Mouse (Mus musculus) embryonic facial prominence, embryonic 12.5 days (tissue): Measurements from ENCODE around the gene Mbnl2. TPM values are rescaled to one million over a fixed set of nuclear protein-coding genes. Genes with fewer than 3 reads are reported as not detected.

Experiments used
- ATAC-seq: fragments of 200-750 bp; cut with Nextera tagmentation; 2 replicates; pipeline ENCODE4 v1.8.0; 2017; ENCODE audit not compliant: insufficient number of reproducible peaks, insufficient read depth, low FRiP score, low TSS enrichment
- H3K27ac ChIP-seq: fragments of 300-500 bp; sonication (generic); 2 replicates; pipeline ENCODE4 v1.5.1; 2016; ENCODE audit warnings: mild to moderate bottlenecking
- H3K27me3 ChIP-seq: fragments of 300-500 bp; sonication (generic); 2 replicates; pipeline ENCODE4 v1.6.1; 2016; ENCODE audit warnings: mild to moderate bottlenecking, moderate library complexity
- H3K36me3 ChIP-seq: fragments of 300-500 bp; sonication (generic); 2 replicates; pipeline ENCODE4 v1.6.1; 2016; ENCODE audit warnings: mild to moderate bottlenecking
- H3K4me1 ChIP-seq: fragments of 300-500 bp; sonication (generic); 2 replicates; pipeline ENCODE4 v1.6.1; 2016
- H3K4me2 ChIP-seq: fragments of 300-500 bp; sonication (generic); replicated peaks from 2 replicates; pipeline ENCODE4 v1.6.1; 2016; ENCODE audit warnings: mild to moderate bottlenecking, moderate library complexity
- H3K4me3 ChIP-seq: fragments of 300-500 bp; sonication (generic); 2 replicates; pipeline ENCODE4 v1.5.1; 2016; ENCODE audit warnings: mild to moderate bottlenecking
- H3K9ac ChIP-seq: fragments of 300-500 bp; sonication (generic); 2 replicates; pipeline ENCODE4 v1.6.1; 2016; ENCODE audit warnings: mild to moderate bottlenecking, moderate library complexity
- H3K9me3 ChIP-seq: fragments of 300-500 bp; sonication (generic); 2 replicates; pipeline ENCODE4 v1.6.1; 2016; ENCODE audit warnings: mild to moderate bottlenecking, moderate library complexity
- WGBS: fragments of 180-500 bp; shearing (Covaris S2); methylation state at CpG from one replicate; pipeline ENCODE4 v1.1.7; 2016; 5-methylcytosine and 5-hydroxymethylcytosine counted together
- polyA plus RNA-seq: library from polyadenylated mRNA; unstranded; fragments of >200 nt; fragmentation: Nextera tagmentation; extraction: Ambion mirVana; gene quantifications from 2 replicates; pipeline ENCODE4 v1.2.1, GENCODE M21; 2016

Gene Mbnl2
- polyA plus RNA-seq, 1 experiment from 2014 or later = 93.2 TPM

DNA sequence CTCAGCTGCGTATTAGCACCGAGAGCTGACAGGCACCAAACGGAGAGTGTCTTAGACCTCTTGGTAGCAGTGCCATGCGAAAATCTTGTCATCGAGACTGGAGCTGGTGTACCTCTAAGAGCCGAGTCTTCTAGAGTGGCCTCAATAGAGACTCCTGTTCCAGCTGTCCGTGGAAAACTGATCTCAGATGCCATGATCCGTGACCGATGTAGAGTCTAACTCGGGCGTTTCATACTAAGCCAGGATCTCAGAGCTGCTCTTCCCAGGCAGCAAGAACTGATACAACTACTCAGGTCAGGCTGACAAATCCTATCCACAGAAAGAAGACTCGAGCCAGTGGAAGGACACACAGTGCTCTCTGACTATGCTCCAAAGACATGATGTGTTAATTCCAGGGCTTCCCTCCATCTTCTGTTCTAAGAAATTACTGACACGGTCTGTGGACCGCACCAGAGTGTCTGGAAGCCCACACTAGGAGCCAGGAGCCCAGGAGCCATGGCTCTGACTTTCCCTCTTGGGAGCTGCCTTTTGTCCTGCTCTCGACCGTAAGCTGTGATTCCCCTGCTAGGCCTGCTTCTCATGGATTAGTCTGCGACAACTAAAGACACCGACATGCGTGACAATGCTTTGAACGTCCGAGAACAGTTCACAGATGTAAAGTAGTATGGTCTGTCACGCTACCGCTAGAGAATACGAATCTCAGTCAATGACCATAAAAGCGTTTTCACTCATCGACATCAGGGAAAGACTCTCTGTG, 106.1 kb downstream of the Mbnl2 start:
- Histone ChIP-seq H3K9ac (no peak overlapping the region), H3K4me3 (no peak overlapping the region), H3K27ac (no peak overlapping the region), H3K36me3 (peaks cover 10% of the 10 kb centered on the region; the same call in 1 of the 2 replicates), H3K27me3 (no peaks in the 10 kb centered on the region), H3K9me3 (no peaks in the 10 kb centered on the region), H3K4me2 (no peak overlapping the region), H3K4me1 (peaks cover 26% of the 10 kb centered on the region)
- no peak for ATAC-seq
- WGBS = 84% methylated on average over 26 of the region's 26 CpGs

DNA sequence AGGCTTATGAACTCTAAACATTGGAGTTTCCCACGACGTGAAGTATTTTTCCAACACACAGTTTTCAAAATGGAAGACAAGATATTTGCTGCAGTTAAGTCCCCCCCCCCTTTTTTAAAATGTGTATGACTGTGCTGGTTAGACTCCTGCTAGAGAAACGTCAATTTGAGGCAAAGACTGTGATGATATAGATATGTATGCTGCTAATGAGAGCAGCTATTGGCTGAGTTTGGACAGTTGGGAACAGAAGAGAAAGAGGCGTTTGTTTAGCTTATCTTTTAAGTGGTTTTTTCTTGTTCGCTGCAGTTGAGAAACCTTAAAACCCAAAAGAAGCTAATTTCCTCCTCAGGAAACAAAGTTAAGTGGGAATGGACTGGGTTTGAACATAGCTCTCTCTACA, 106.7 kb downstream of the Mbnl2 start:
- H3K4me1 ChIP-seq = peaks cover 24% of the 10 kb centered on the region
- H3K4me2 ChIP-seq = no peak overlapping the region
- no peak overlapping the region for H3K27ac ChIP-seq
- no peaks in the 10 kb centered on the region for H3K27me3 ChIP-seq
- no peak overlapping the region for H3K4me3 ChIP-seq
- H3K9ac ChIP-seq = no peak overlapping the region
- H3K9me3 ChIP-seq = no peaks in the 10 kb centered on the region
- no peak for ATAC-seq
- WGBS = 80% methylated on average over 5 of the region's 5 CpGs
- peaks cover 14% of the 10 kb centered on the region; the same call in 1 of the 2 replicates for H3K36me3 ChIP-seq

GRCm38 (mm10) chr14:120383186-120383851, 107.8 kb downstream of the Mbnl2 start:
- Histone ChIP-seq H3K9me3 (no peaks in the 10 kb centered on the region), H3K27ac (peak overlapping the region; percentile 59; the same call in 1 of the 2 replicates), H3K4me1 (peaks cover 13% of the 10 kb centered on the region), H3K4me3 (no peak overlapping the region), H3K4me2 (no peak overlapping the region), H3K9ac (no peak overlapping the region), H3K27me3 (no peaks in the 10 kb centered on the region), H3K36me3 (peaks cover 14% of the 10 kb centered on the region; the same call in 1 of the 2 replicates)
- WGBS = 70% methylated on average over 11 of the region's 11 CpGs
- no peak for ATAC-seq

GRCm38 (mm10) chr14:120384615-120385014, 109.1 kb downstream of the Mbnl2 start:
- H3K4me1 ChIP-seq = peaks cover 14% of the 10 kb centered on the region
- no peak for ATAC-seq
- peaks cover 20% of the 10 kb centered on the region for H3K36me3 ChIP-seq
- no peak overlapping the region for H3K9ac ChIP-seq
- H3K9me3 ChIP-seq = no peaks in the 10 kb centered on the region
- no peak overlapping the region for H3K4me3 ChIP-seq
- H3K27me3 ChIP-seq = no peaks in the 10 kb centered on the region
- no peak overlapping the region for H3K27ac ChIP-seq
- no peak overlapping the region for H3K4me2 ChIP-seq
- 89% methylated on average over 5 of the region's 5 CpGs for WGBS

GRCm38 (mm10) chr14:120387293-120387692, 111.8 kb downstream of the Mbnl2 start:
- Histone ChIP-seq H3K27ac (no peak overlapping the region), H3K4me2 (no peak overlapping the region), H3K27me3 (no peaks in the 10 kb centered on the region), H3K4me3 (no peak overlapping the region), H3K36me3 (peaks cover 30% of the 10 kb centered on the region), H3K9me3 (no peaks in the 10 kb centered on the region), H3K9ac (no peak overlapping the region), H3K4me1 (peaks cover 8% of the 10 kb centered on the region)
- ATAC-seq = no peak
- 83% methylated on average over 4 of the region's 4 CpGs for WGBS

DNA sequence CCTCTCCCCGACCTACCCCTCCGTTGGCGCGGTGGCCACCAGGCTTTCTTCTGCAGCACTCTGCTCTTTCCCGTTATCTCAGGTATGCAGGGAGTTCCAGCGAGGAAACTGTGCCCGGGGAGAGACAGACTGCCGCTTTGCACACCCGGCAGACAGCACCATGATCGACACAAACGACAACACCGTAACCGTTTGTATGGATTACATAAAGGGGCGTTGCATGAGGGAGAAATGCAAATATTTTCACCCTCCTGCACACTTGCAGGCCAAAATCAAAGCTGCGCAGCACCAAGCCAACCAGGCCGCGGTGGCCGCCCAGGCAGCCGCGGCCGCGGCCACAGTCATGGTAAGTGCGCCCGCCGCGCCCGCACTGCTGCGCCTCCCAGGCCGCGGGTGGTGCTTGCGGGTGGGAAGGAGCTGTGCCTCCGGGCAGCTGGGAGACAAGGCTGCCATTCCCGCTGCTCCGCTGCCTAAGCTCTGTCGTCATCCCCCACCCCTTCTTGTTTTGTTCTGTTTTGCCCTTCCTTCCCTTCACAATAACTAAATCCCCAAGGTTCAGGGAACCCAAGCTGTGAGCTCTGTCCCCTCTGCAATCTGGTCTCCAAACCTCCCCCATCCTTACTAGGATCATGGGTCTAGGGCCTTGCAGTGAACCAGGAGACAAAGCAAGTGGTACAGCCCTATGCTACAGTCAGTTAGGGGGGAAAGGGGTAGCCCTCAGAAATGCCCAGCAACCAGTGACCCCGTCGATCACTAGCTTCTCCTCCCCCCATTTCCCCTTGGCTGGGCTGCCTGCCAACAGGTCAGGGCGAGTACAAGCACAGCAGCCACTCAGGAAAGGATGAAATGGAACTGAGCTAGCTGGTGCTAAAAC, 113.6 kb downstream of the Mbnl2 start:
- peak overlapping the region; percentile 34 for H3K4me2 ChIP-seq
- no peaks in the 10 kb centered on the region for H3K9me3 ChIP-seq
- peak; percentile 74 for ATAC-seq
- WGBS = 20% methylated on average over 36 of the region's 38 CpGs
- peak overlapping the region; percentile 31; the same call in 1 of the 2 replicates for H3K27ac ChIP-seq
- peak overlapping the region; percentile 20; the same call in 1 of the 2 replicates for H3K9ac ChIP-seq
- H3K36me3 ChIP-seq = peaks cover 35% of the 10 kb centered on the region
- no peak overlapping the region for H3K4me3 ChIP-seq
- H3K27me3 ChIP-seq = no peaks in the 10 kb centered on the region
- peaks cover 8% of the 10 kb centered on the region for H3K4me1 ChIP-seq

GRCm38 (mm10) chr14:120390231-120390944, 114.9 kb downstream of the Mbnl2 start:
- no peak for ATAC-seq
- Histone ChIP-seq H3K27me3 (no peaks in the 10 kb centered on the region), H3K9ac (no peak overlapping the region), H3K4me3 (no peak overlapping the region), H3K4me2 (no peak overlapping the region), H3K4me1 (peaks cover 8% of the 10 kb centered on the region), H3K27ac (no peak overlapping the region), H3K9me3 (no peaks in the 10 kb centered on the region), H3K36me3 (peaks cover 40% of the 10 kb centered on the region)
- 88% methylated on average over 10 of the region's 10 CpGs for WGBS

DNA sequence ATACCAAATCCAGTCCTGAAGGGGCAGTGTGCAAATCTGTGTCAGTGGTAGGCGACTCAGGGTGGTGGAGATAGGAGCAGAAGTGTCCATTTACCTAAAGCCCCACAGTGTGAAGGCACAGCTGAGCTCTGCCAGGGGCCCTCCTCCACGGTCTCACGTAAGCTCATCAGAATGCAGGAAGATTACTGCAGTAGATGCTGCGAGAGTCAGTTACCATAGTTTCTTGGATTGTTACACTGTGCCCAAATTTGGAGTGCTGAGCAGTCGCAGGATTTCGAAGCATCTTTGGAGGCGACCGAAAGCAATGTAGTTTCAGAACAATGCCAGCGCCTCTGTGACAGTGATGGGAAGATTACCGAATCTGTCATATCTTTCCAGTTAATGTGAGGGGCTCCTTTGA, 116.2 kb downstream of the Mbnl2 start:
- no peak for ATAC-seq
- H3K36me3 ChIP-seq = peaks cover 45% of the 10 kb centered on the region
- H3K9ac ChIP-seq = no peak overlapping the region
- no peak overlapping the region for H3K4me3 ChIP-seq
- H3K27ac ChIP-seq = no peak overlapping the region
- no peak overlapping the region for H3K4me2 ChIP-seq
- no peaks in the 10 kb centered on the region for H3K27me3 ChIP-seq
- H3K4me1 ChIP-seq = peaks cover 8% of the 10 kb centered on the region
- H3K9me3 ChIP-seq = no peaks in the 10 kb centered on the region
- 88% methylated on average over 10 of the region's 10 CpGs for WGBS

GRCm38 (mm10) chr14:120392441-120392840, 117.0 kb downstream of the Mbnl2 start:
- 93% methylated on average over 9 of the region's 9 CpGs for WGBS
- H3K36me3 ChIP-seq = peaks cover 48% of the 10 kb centered on the region

DNA sequence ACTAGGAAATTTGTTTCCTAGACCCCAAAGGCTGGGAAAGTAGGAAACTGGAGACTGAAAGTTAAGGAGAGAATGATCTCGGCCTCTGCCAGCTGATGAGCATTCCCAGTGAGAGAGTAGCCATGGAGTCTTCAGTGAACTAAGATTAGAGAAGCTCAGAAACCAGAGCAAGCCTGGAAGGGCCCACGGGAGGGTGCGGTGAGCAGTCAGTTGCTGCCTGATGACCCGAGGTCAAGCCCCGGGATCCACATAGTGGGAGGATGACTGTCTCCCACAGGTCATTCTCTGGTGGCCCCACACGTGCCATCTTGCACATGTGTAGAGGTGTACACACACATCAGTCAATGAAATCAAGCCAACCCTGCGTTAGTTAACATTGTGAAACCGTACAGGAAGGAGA, 118.0 kb downstream of the Mbnl2 start:
- no peak overlapping the region for H3K4me3 ChIP-seq
- H3K4me1 ChIP-seq = peaks cover 8% of the 10 kb centered on the region
- no peak for ATAC-seq
- H3K9ac ChIP-seq = no peak overlapping the region
- H3K27ac ChIP-seq = no peak overlapping the region
- WGBS = 81% methylated on average over 8 of the region's 8 CpGs
- no peaks in the 10 kb centered on the region for H3K9me3 ChIP-seq
- H3K36me3 ChIP-seq = peaks cover 49% of the 10 kb centered on the region
- no peaks in the 10 kb centered on the region for H3K27me3 ChIP-seq
- no peak overlapping the region for H3K4me2 ChIP-seq

More at GRCm38 (mm10) chr14:120392441-120392840, 117.0 kb downstream of the Mbnl2 start:
- Histone ChIP-seq H3K4me3 (no peak overlapping the region), H3K27me3 (no peaks in the 10 kb centered on the region), H3K4me1 (peaks cover 8% of the 10 kb centered on the region), H3K9me3 (no peaks in the 10 kb centered on the region), H3K4me2 (no peak overlapping the region), H3K27ac (no peak overlapping the region), H3K9ac (no peak overlapping the region)
- no peak for ATAC-seq

GRCm38 (mm10) chr14:120394216-120394615, 118.7 kb downstream of the Mbnl2 start:
- Histone ChIP-seq H3K27me3 (no peaks in the 10 kb centered on the region), H3K9me3 (no peaks in the 10 kb centered on the region), H3K4me2 (no peak overlapping the region), H3K9ac (no peak overlapping the region), H3K27ac (no peak overlapping the region), H3K4me3 (no peak overlapping the region), H3K36me3 (peaks cover 49% of the 10 kb centered on the region), H3K4me1 (peaks cover 2% of the 10 kb centered on the region)
- no peak for ATAC-seq
- 81% methylated on average over 3 of the region's 3 CpGs for WGBS
